Mouse (Mus musculus): ENCODE data around the gene Spns3. TPM values are rescaled to one million over a fixed set of nuclear protein-coding genes. Genes with fewer than 3 reads are reported as not detected.
A peak's percentile ranks its signal among the peaks of the same experiment; 100 is the strongest.

Spns3 gene
- polyA plus RNA-seq, 1 experiment, result 8.5 TPM

DNA sequence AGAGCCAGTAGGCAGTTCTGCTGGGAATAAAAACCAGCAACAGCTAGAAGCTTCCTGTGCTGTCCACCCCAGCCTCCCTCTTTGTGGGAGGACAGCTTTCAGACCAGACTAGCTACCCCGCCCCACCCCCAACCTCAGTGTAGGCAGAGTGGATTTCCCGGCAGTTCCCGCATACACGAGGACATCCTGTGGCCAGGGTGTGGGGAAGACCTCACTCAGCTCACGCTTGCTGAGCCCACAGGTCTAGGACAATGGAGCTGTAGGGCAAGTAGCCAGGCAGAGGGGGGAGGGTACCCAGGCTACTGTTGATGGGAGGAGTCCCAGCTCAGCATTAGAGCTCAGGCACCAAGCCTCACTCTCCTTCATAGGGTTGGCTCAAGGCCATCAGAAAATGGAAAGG lies 81.1 kb downstream of the Spns3 start:
- Histone ChIP-seq H3K4me1 (ENCODE audit: control insufficient read depth, insufficient read depth, insufficient read length, low read length) (peaks cover 48% of the 10 kb centered on the region), H3K27me3 (ENCODE audit: control insufficient read depth, insufficient read depth, low read length) (no peaks in the 10 kb centered on the region), H3K27ac (ENCODE audit: insufficient read depth, low read depth, low read length) (peak overlapping the region; percentile 44; the same call in 1 of the 2 replicates), H3K4me3 (ENCODE audit: low read depth, low read length) (no peak overlapping the region), H3K36me3 (ENCODE audit: control insufficient read depth, insufficient read depth, low read length) (no peaks in the 10 kb centered on the region)
- 25% methylated on average over 5 of the region's 5 CpGs for WGBS
- TF ChIP-seq POLR2A (IDR thresholded peaks at IDR 0.05; ENCODE audit: low read depth, low read length) (no peak), CTCF (IDR thresholded peaks at IDR 0.05; ENCODE audit: extremely low read depth, insufficient read length, insufficient replicate concordance, low read depth, low read length) (no peak)

DNA sequence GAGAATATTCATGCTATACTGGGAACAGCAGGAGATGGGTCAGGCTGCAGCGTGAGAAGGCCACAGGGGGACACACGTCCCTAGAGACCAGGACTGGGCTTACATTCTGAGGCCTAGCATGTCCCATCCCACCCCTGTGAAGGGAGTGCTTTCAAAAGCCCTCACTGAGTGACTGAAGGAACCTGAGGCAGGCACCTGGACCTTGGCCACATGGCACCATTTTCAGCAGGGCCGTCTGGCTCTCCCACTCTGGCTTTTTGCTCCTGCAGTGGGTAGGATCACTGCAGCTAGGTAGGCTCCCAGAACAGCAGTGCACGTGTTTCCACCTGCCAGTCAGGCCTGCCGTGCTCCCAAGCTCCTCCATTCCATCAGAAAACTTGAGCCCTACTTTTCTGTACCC lies 81.8 kb downstream of the Spns3 start:
- WGBS, result 68% methylated on average over 5 of the region's 5 CpGs
- Histone ChIP-seq H3K4me1 (ENCODE audit: control insufficient read depth, insufficient read depth, insufficient read length, low read length) (peaks cover 41% of the 10 kb centered on the region), H3K36me3 (ENCODE audit: control insufficient read depth, insufficient read depth, low read length) (no peaks in the 10 kb centered on the region; the same call in 1 of the 2 replicates), H3K4me3 (ENCODE audit: low read depth, low read length) (no peak overlapping the region), H3K27me3 (ENCODE audit: control insufficient read depth, insufficient read depth, low read length) (no peaks in the 10 kb centered on the region), H3K27ac (ENCODE audit: insufficient read depth, low read depth, low read length) (peak overlapping the region; percentile 44; the same call in 1 of the 2 replicates)
- TF ChIP-seq CTCF (IDR thresholded peaks at IDR 0.05; ENCODE audit: extremely low read depth, insufficient read length, insufficient replicate concordance, low read depth, low read length), result no peak
- no peak for TF ChIP-seq POLR2A (IDR thresholded peaks at IDR 0.05; ENCODE audit: low read depth, low read length)

DNA sequence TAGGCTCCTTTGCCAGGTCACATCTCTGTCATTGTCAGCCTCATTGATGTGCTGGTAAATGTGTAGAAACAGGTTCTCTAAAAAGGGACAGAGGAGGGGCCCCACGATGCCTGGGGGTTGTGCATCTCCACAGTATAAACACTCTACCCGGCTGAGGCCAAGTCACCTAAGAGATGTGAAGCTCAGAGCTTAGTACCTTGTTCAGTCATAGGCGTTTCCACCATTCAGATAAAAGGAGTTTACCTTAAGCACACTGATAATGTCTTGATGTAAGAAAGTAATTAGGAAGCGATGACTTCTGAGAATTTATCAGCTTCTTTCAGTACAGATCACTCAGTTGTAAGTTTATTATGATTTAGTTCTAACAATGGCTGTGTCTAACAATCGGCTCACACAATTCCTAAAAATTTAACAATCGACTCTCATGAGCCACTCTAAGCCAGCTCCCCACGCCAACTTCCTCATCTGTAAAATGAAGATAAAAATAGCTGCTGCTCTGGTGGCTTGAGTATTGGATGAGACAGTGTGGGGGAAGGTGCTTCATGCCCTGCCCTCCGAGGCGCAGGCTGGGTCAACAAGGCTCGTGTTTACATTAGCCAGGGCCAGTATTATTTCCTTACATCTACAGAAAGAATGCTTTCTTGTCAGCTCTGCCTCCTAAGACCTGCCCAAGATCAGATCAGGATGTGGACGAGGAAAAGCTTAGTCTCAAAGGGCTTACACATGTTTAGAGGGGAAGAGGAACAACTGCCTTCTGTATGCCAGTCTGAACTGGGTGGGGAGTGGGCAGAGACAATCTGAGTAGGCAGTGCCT lies 83.4 kb downstream of the Spns3 start:
- 3% methylated on average over 11 of the region's 11 CpGs for WGBS
- no peak overlapping the region for H3K4me3 ChIP-seq (ENCODE audit: low read depth, low read length)

DNA sequence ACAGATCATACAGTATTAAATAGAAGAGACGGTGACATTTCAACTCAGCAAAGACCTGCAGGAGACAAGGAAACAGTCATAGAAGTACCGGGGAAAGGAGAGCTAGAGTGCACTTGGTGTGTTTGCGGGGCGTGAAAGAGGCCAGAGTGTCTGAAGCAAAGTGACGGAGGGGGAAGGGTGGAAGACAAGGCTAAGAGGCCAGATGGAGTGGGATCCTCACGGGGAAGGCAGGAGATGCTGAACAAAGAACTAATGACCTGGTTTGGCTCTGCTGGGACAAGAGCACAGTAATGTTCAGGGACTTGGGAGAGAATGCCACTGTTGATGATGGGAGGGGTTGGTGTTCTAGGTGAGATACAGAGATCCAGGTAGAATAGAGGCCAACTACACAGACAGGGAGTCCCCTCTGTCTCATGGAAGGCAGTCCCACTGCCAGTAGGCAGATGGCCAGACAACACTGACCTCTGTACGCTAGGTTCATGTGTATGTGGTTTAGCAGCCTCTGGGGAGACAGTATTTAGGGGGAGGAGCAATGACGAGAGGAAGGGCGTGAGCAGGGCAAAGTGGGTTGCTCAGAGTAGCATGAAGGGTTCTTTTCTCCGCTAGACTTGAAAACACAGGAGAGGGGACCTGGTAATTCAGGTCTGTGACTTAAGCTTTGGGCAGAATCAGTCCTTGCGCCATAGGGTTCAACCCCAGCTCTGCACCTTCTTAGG lies 84.2 kb downstream of the Spns3 start:
- Histone ChIP-seq H3K36me3 (ENCODE audit: control insufficient read depth, insufficient read depth, low read length) (no peaks in the 10 kb centered on the region; the same call in 1 of the 2 replicates), H3K4me3 (ENCODE audit: low read depth, low read length) (no peak overlapping the region), H3K27me3 (ENCODE audit: control insufficient read depth, insufficient read depth, low read length) (no peaks in the 10 kb centered on the region), H3K27ac (ENCODE audit: insufficient read depth, low read depth, low read length) (peak overlapping the region; percentile 68), H3K4me1 (ENCODE audit: control insufficient read depth, insufficient read depth, insufficient read length, low read length) (peaks cover 40% of the 10 kb centered on the region)
- TF ChIP-seq POLR2A (IDR thresholded peaks at IDR 0.05; ENCODE audit: low read depth, low read length) (no peak), CTCF (IDR thresholded peaks at IDR 0.05; ENCODE audit: extremely low read depth, insufficient read length, insufficient replicate concordance, low read depth, low read length) (no peak)
- WGBS, result 37% methylated on average over 11 of the region's 11 CpGs

More for the DNA sequence above, 83.4 kb downstream of the Spns3 start:
- H3K4me1 ChIP-seq (ENCODE audit: control insufficient read depth, insufficient read depth, insufficient read length, low read length), result peaks cover 38% of the 10 kb centered on the region
- peak overlapping the region; percentile 68 for H3K27ac ChIP-seq (ENCODE audit: insufficient read depth, low read depth, low read length)
- no peaks in the 10 kb centered on the region for H3K27me3 ChIP-seq (ENCODE audit: control insufficient read depth, insufficient read depth, low read length)
- no peak for TF ChIP-seq CTCF (IDR thresholded peaks at IDR 0.05; ENCODE audit: extremely low read depth, insufficient read length, insufficient replicate concordance, low read depth, low read length)
- no peak for TF ChIP-seq POLR2A (IDR thresholded peaks at IDR 0.05; ENCODE audit: low read depth, low read length)
- no peaks in the 10 kb centered on the region; the same call in 1 of the 2 replicates for H3K36me3 ChIP-seq (ENCODE audit: control insufficient read depth, insufficient read depth, low read length)

DNA sequence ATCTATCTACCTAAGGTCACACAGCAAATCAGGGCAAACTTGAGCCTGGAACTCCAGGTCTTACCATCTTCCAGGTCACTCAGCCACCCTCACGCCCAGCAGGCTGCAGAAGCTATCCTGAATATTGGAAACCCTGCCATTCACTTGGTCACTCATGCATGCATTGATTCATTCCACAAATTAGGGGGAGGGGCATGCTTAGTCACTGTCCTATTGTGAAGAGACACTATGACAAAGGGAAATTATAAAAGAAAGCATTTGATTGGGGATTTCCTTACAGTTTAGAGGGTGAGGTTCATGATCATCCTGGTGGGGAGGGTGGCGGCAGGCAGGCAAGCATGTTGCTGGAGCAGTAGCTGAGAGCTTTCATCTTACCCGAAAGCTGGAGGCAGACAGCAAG lies 85.5 kb downstream of the Spns3 start:
- no peaks in the 10 kb centered on the region for H3K27me3 ChIP-seq (ENCODE audit: control insufficient read depth, insufficient read depth, low read length)
- WGBS, result 84% methylated on average over 3 of the region's 3 CpGs
- TF ChIP-seq CTCF (IDR thresholded peaks at IDR 0.05; ENCODE audit: extremely low read depth, insufficient read length, insufficient replicate concordance, low read depth, low read length), result no peak
- TF ChIP-seq POLR2A (IDR thresholded peaks at IDR 0.05; ENCODE audit: low read depth, low read length), result no peak
- peaks cover 36% of the 10 kb centered on the region for H3K4me1 ChIP-seq (ENCODE audit: control insufficient read depth, insufficient read depth, insufficient read length, low read length)
- no peak overlapping the region for H3K27ac ChIP-seq (ENCODE audit: insufficient read depth, low read depth, low read length)
- peaks cover 2% of the 10 kb centered on the region; the same call in 1 of the 2 replicates for H3K36me3 ChIP-seq (ENCODE audit: control insufficient read depth, insufficient read depth, low read length)
- no peak overlapping the region for H3K4me3 ChIP-seq (ENCODE audit: low read depth, low read length)

DNA sequence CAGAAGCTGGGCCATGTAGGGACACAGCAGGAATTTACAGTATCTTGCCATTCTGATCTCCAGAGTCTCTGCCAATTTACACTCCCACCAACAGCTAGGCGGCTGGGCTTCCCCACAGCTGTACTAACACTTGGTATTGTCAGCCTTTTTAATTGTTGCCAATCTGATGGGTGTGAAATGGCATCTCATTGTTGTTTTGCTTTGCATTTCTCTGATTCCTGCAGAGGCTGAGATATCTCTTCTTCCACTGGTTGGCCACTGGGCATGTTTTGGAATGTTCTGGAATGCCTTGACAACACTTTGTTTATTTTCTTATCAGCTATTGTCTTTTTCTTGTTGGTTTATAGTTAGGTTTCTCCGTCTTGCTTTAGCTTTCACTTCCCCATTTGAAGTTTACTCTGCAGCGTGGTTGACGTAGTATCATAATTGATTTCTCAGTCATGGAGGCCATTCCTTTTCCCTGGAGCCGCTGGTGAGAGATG lies 88.8 kb downstream of the Spns3 start:
- H3K4me3 ChIP-seq (ENCODE audit: low read depth, low read length), result no peak overlapping the region
- H3K27me3 ChIP-seq (ENCODE audit: control insufficient read depth, insufficient read depth, low read length), result no peaks in the 10 kb centered on the region
- 32% methylated on average over 5 of the region's 5 CpGs for WGBS
- no peak overlapping the region; the same call in 1 of the 2 replicates for H3K27ac ChIP-seq (ENCODE audit: insufficient read depth, low read depth, low read length)
- TF ChIP-seq CTCF (IDR thresholded peaks at IDR 0.05; ENCODE audit: extremely low read depth, insufficient read length, insufficient replicate concordance, low read depth, low read length), result no peak
- no peak for TF ChIP-seq POLR2A (IDR thresholded peaks at IDR 0.05; ENCODE audit: low read depth, low read length)
- H3K36me3 ChIP-seq (ENCODE audit: control insufficient read depth, insufficient read depth, low read length), result peaks cover 3% of the 10 kb centered on the region
- H3K4me1 ChIP-seq (ENCODE audit: control insufficient read depth, insufficient read depth, insufficient read length, low read length), result peaks cover 12% of the 10 kb centered on the region; the same call in 1 of the 2 replicates
